Mouse (Mus musculus) embryonic facial prominence, embryonic 13.5 days (tissue): Measurements from ENCODE around the gene Csf2rb2. TPM values are rescaled to one million over a fixed set of nuclear protein-coding genes. Genes with fewer than 3 reads are reported as not detected.
"Not testable (repeated sequence)": the region's sequence is repeated elsewhere in the genome, so short reads cannot be mapped to it uniquely, and the experiment has no call there.

Experiments used
- ATAC-seq: fragments of 200-750 bp; cut with Nextera tagmentation; 2 replicates; pipeline ENCODE4 v1.8.0; 2017; ENCODE audit warnings: low read depth; ENCODE audit not compliant: insufficient number of reproducible peaks, insufficient read depth, low FRiP score, low TSS enrichment
- H3K27ac ChIP-seq: fragments of 300-500 bp; sonication (generic); 2 replicates; pipeline ENCODE4 v1.5.1; 2015; ENCODE audit warnings: moderate library complexity, mild to moderate bottlenecking, inconsistent platforms
- H3K27me3 ChIP-seq: fragments of 300-500 bp; sonication (generic); 2 replicates; pipeline ENCODE4 v1.6.1; 2015; ENCODE audit warnings: mild to moderate bottlenecking, inconsistent platforms
- H3K36me3 ChIP-seq: fragments of 300-500 bp; sonication (generic); 2 replicates; pipeline ENCODE4 v1.6.1; 2015; ENCODE audit warnings: mild to moderate bottlenecking, inconsistent platforms
- H3K4me1 ChIP-seq: fragments of 300-500 bp; sonication (generic); 2 replicates; pipeline ENCODE4 v1.6.1; 2015; ENCODE audit warnings: inconsistent platforms
- H3K4me2 ChIP-seq: fragments of 300-500 bp; sonication (generic); 2 replicates; pipeline ENCODE4 v1.6.1; 2015; ENCODE audit warnings: moderate library complexity, mild to moderate bottlenecking, inconsistent platforms
- H3K4me3 ChIP-seq: fragments of 300-500 bp; sonication (generic); 2 replicates; pipeline ENCODE4 v1.5.1; 2015; ENCODE audit warnings: mild to moderate bottlenecking, inconsistent platforms
- H3K9ac ChIP-seq: fragments of 300-500 bp; sonication (generic); 2 replicates; pipeline ENCODE4 v1.6.1; 2015; ENCODE audit warnings: mild to moderate bottlenecking, inconsistent platforms
- H3K9me3 ChIP-seq: fragments of 300-500 bp; sonication (generic); 2 replicates; pipeline ENCODE4 v1.6.1; 2016; ENCODE audit warnings: inconsistent platforms
- WGBS: fragments of 180-500 bp; shearing (Covaris S2); methylation state at CpG from one replicate; pipeline ENCODE4 v1.1.7; 2015; ENCODE audit warnings: mixed read lengths; 5-methylcytosine and 5-hydroxymethylcytosine counted together
- polyA plus RNA-seq: library from polyadenylated mRNA; unstranded; fragments of >200 nt; fragmentation: Nextera tagmentation; extraction: Ambion mirVana; gene quantifications from 2 replicates; pipeline ENCODE4 v1.2.1, GENCODE M21; 2015

The Csf2rb2 gene
- polyA plus RNA-seq, 1 experiment from 2014 or later: 0.70 TPM

GRCm38 (mm10) chr15:78329972-78330371 lies 24.5 kb upstream of the Csf2rb2 start:
- H3K27ac ChIP-seq, H3K9ac ChIP-seq, H3K36me3 ChIP-seq, H3K4me3 ChIP-seq, H3K27me3 ChIP-seq, ATAC-seq, H3K9me3 ChIP-seq, H3K4me1 ChIP-seq, H3K4me2 ChIP-seq: not testable (repeated sequence)
- WGBS: 80% methylated on average over 6 of the region's 6 CpGs

- H3K9me3 ChIP-seq: no peaks in the 10 kb centered on the region
- WGBS: 85% methylated on average over 3 of the region's 3 CpGs
- no peak for ATAC-seq
- H3K9ac ChIP-seq: no peak overlapping the region
- no peaks in the 10 kb centered on the region for H3K4me1 ChIP-seq
- H3K4me2 ChIP-seq: no peak overlapping the region
- no peak overlapping the region for H3K4me3 ChIP-seq
- H3K27ac ChIP-seq: no peak overlapping the region
- no peaks in the 10 kb centered on the region for H3K27me3 ChIP-seq
- no peaks in the 10 kb centered on the region for H3K36me3 ChIP-seq
Observed at GRCm38 (mm10) chr15:78328520-78329097, 23.1 kb upstream of the Csf2rb2 start.

- not testable (repeated sequence) for H3K4me1 ChIP-seq, H3K4me2 ChIP-seq, H3K27ac ChIP-seq, H3K4me3 ChIP-seq, H3K27me3 ChIP-seq, H3K9me3 ChIP-seq, ATAC-seq, H3K9ac ChIP-seq, H3K36me3 ChIP-seq
- WGBS: 81% methylated on average over 6 of the region's 6 CpGs
Observed at GRCm38 (mm10) chr15:78327753-78328341, 22.3 kb upstream of the Csf2rb2 start.

GRCm38 (mm10) chr15:78326747-78327146 lies 21.2 kb upstream of the Csf2rb2 start:
- whole genome bisulfite sequencing: 82% methylated on average over 10 of the region's 10 CpGs
- no peak overlapping the region for H3K4me2 ChIP-seq
- no peak for ATAC-seq
- H3K36me3 ChIP-seq: no peaks in the 10 kb centered on the region
- H3K9ac ChIP-seq: no peak overlapping the region
- H3K4me3 ChIP-seq: no peak overlapping the region
- H3K4me1 ChIP-seq: no peaks in the 10 kb centered on the region
- no peaks in the 10 kb centered on the region for H3K9me3 ChIP-seq
- H3K27ac ChIP-seq: no peak overlapping the region
- no peaks in the 10 kb centered on the region for H3K27me3 ChIP-seq

GRCm38 (mm10) chr15:78325671-78326339 lies 20.3 kb upstream of the Csf2rb2 start, which contains the start of gene Csf2rb:
TSS of gene Csf2rb (plus strand) at chr15:78325752.
- no peak within 1 kb of the TSS for H3K4me3 ChIP-seq
- no peaks in the 10 kb centered on the region for H3K4me1 ChIP-seq
- ATAC-seq: no peak
- H3K9ac ChIP-seq: no peak within 1 kb of the TSS
- WGBS: 75% methylated on average over 11 of the region's 11 CpGs
- H3K9me3 ChIP-seq: no peaks in the 10 kb centered on the region
- H3K27me3 ChIP-seq: no peaks in the 10 kb centered on the region
- H3K4me2 ChIP-seq: no peak within 1 kb of the TSS
- no peaks in the 10 kb centered on the region for H3K36me3 ChIP-seq
- H3K27ac ChIP-seq: no peak within 1 kb of the TSS

GRCm38 (mm10) chr15:78324294-78324693 lies 18.8 kb upstream of the Csf2rb2 start:
- Histone ChIP-seq H3K27me3 (no peaks in the 10 kb centered on the region), H3K9me3 (no peaks in the 10 kb centered on the region), H3K4me2 (no peak overlapping the region), H3K4me3 (no peak overlapping the region), H3K4me1 (no peaks in the 10 kb centered on the region), H3K9ac (no peak overlapping the region), H3K36me3 (no peaks in the 10 kb centered on the region), H3K27ac (no peak overlapping the region)
- ATAC-seq: no peak
- 86% methylated on average over 2 of the region's 2 CpGs for WGBS

GRCm38 (mm10) chr15:78323366-78323765 lies 17.8 kb upstream of the Csf2rb2 start:
- no peak for ATAC-seq
- Histone ChIP-seq H3K4me2 (no peak overlapping the region), H3K27ac (no peak overlapping the region), H3K9ac (no peak overlapping the region), H3K4me1 (no peaks in the 10 kb centered on the region), H3K36me3 (no peaks in the 10 kb centered on the region), H3K9me3 (no peaks in the 10 kb centered on the region), H3K27me3 (no peaks in the 10 kb centered on the region), H3K4me3 (no peak overlapping the region)
- WGBS: 57% methylated on average over 1 of the region's 1 CpGs

GRCm38 (mm10) chr15:78320825-78321496 lies 15.4 kb upstream of the Csf2rb2 start:
- ATAC-seq: 0 out of 2 replicates have a peak, but pooled peaks have one; percentile 81
- no peaks in the 10 kb centered on the region for H3K36me3 ChIP-seq
- 16% methylated on average over 5 of the region's 5 CpGs for WGBS
- H3K9me3 ChIP-seq: no peaks in the 10 kb centered on the region
- H3K4me3 ChIP-seq: no peak overlapping the region
- H3K4me1 ChIP-seq: no peaks in the 10 kb centered on the region
- H3K9ac ChIP-seq: no peak overlapping the region
- H3K4me2 ChIP-seq: no peak overlapping the region
- H3K27ac ChIP-seq: no peak overlapping the region
- no peaks in the 10 kb centered on the region for H3K27me3 ChIP-seq

- not testable (repeated sequence) for H3K27me3 ChIP-seq, H3K4me2 ChIP-seq, H3K36me3 ChIP-seq, ATAC-seq, H3K27ac ChIP-seq, H3K9ac ChIP-seq, H3K4me1 ChIP-seq, H3K9me3 ChIP-seq, H3K4me3 ChIP-seq
- WGBS: 80% methylated on average over 2 of the region's 2 CpGs
Observed at GRCm38 (mm10) chr15:78318338-78319171, 13.0 kb upstream of the Csf2rb2 start.

- ATAC-seq, H3K36me3 ChIP-seq, H3K9me3 ChIP-seq, H3K27me3 ChIP-seq, H3K4me2 ChIP-seq, H3K4me3 ChIP-seq, H3K27ac ChIP-seq, H3K4me1 ChIP-seq, H3K9ac ChIP-seq: not testable (repeated sequence)
- 85% methylated on average over 5 of the region's 5 CpGs for WGBS
Observed at GRCm38 (mm10) chr15:78313659-78314058, 8.1 kb upstream of the Csf2rb2 start.
